Mouse (Mus musculus) liver, adult 2 months (tissue): ENCODE data around the gene Ugp2. TPM values are rescaled to one million over a fixed set of nuclear protein-coding genes. Genes with fewer than 3 reads are reported as not detected.

Experiments
- DNase-seq: peaks from one replicate; pipeline ENCODE4 v3.0.0-alpha.2; 2011; ENCODE audit warnings: low read depth, low spot score; ENCODE audit errors: extremely low read depth
- H3K27ac ChIP-seq: fragments of 200-500 bp; replicated peaks from 2 replicates; pipeline ENCODE4 v1.5.1; 2012; ENCODE audit warnings: low read depth, mild to moderate bottlenecking, control low read depth, inconsistent platforms, low read length; ENCODE audit not compliant: insufficient read depth
- H3K27me3 ChIP-seq: fragments of 200-500 bp; 2 replicates; pipeline ENCODE4 v1.6.1; 2012; ENCODE audit warnings: mild to moderate bottlenecking, moderate library complexity, low read length, inconsistent platforms; ENCODE audit not compliant: control insufficient read depth, insufficient read depth
- H3K36me3 ChIP-seq: fragments of 200-500 bp; 2 replicates; pipeline ENCODE4 v1.6.1; 2012; ENCODE audit warnings: low read length, inconsistent platforms; ENCODE audit not compliant: control insufficient read depth, insufficient read depth
- H3K4me1 ChIP-seq: fragments of 200-500 bp; 2 replicates; pipeline ENCODE4 v1.6.1; 2011; ENCODE audit warnings: low read length; ENCODE audit not compliant: control insufficient read depth, insufficient read depth
- H3K4me3 ChIP-seq: fragments of 200-500 bp; 2 replicates; pipeline ENCODE4 v1.5.1; 2011; ENCODE audit warnings: low read depth, mild to moderate bottlenecking, control low read depth, low read length, moderate library complexity; ENCODE audit not compliant: insufficient read depth
- H3K79me2 ChIP-seq: fragments of 200-500 bp; 2 replicates; pipeline ENCODE4 v1.6.1; 2012; ENCODE audit warnings: inconsistent platforms, mild to moderate bottlenecking, low read length, moderate library complexity; ENCODE audit not compliant: control insufficient read depth, insufficient read depth
- H3K9ac ChIP-seq: fragments of 200-500 bp; 2 replicates; pipeline ENCODE4 v1.6.1; 2012; ENCODE audit warnings: low read depth, mild to moderate bottlenecking, control low read depth, inconsistent platforms, low read length
- CTCF ChIP-seq: fragments of 200-500 bp; IDR thresholded peaks from 2 replicates; pipeline ENCODE4 v1.5.1; 2011; ENCODE audit warnings: low read depth, low read length, control low read depth
- POLR2A ChIP-seq: fragments of 200-500 bp; IDR thresholded peaks from 2 replicates; pipeline ENCODE4 v1.6.1; 2011; ENCODE audit warnings: low read length, control low read depth; ENCODE audit not compliant: insufficient read depth; ENCODE audit errors: extremely low read depth
- WGBS: fragments of 180-500 bp; shearing (Covaris S2); methylation state at CpG from one replicate; pipeline ENCODE4 v1.1.7; 2018; 5-methylcytosine and 5-hydroxymethylcytosine counted together
- polyA plus RNA-seq: library from polyadenylated mRNA; depleted of rRNA; stranded (reverse); fragments of >200 nt; gene quantifications from 2 replicates; pipeline ENCODE4 v1.2.3, GENCODE M21; 2012; rRNA removed
- total RNA-seq: library from RNA; depleted of rRNA; stranded (reverse); fragments of >200 nt; gene quantifications from 2 replicates; pipeline ENCODE4 v1.2.3, GENCODE M21; 2014; rRNA removed

Gene Ugp2
- total and polyA plus RNA-seq, 2 experiments = 26.4 to 425 TPM

DNA sequence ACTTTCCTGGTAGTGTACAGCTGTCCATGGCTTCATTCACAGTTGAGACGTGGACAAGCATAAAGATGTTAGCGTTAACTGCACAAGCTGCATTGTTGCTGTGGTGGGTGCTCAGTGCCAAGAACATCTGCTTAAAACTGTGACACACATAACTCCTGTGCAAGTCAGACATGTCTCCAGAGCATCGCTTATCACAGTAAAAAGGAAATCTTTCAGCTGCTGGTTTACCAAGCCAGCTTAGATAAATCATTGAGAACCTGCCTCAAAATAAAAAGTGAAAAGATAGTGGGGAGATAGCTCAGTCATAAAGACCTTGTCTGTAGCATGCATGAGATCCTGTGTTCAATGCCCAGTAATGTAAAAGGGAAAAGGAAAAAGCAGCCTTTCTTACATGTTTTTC is 84.6 kb downstream of the Ugp2 start:
- WGBS = 82% methylated on average over 3 of the region's 3 CpGs
- peaks cover 3% of the 10 kb centered on the region; the same call in 1 of the 2 replicates for H3K36me3 ChIP-seq
- H3K9ac ChIP-seq = no peak overlapping the region
- no peak for DNase-seq
- no peaks in the 10 kb centered on the region for H3K4me1 ChIP-seq
- no peaks in the 10 kb centered on the region; the same call in 1 of the 2 replicates for H3K79me2 ChIP-seq
- H3K27ac ChIP-seq = no peak overlapping the region
- H3K27me3 ChIP-seq = no peaks in the 10 kb centered on the region
- no peak overlapping the region for H3K4me3 ChIP-seq
- TF ChIP-seq POLR2A (no peak), CTCF (no peak)

GRCm38 (mm10) chr11:21276151-21276550 is 94.8 kb downstream of the Ugp2 start:
- TF ChIP-seq POLR2A (no peak), CTCF (no peak)
- Histone ChIP-seq H3K4me3 (no peak overlapping the region), H3K36me3 (peaks cover 22% of the 10 kb centered on the region), H3K4me1 (no peaks in the 10 kb centered on the region; the same call in 1 of the 2 replicates), H3K9ac (no peak overlapping the region), H3K27ac (no peak overlapping the region), H3K79me2 (no peaks in the 10 kb centered on the region; the same call in 1 of the 2 replicates), H3K27me3 (no peaks in the 10 kb centered on the region)
- no peak for DNase-seq
- WGBS = 91% methylated on average over 2 of the region's 2 CpGs

Other genes with a start within 250 kb of the Ugp2 start
- gene Vps54, start 131.9 kb downstream of the Ugp2 start, total RNA-seq = 37.4 and 39.7 TPM in 2 replicates
- 5.6 TPM in 2 replicates for gene Vps54, start 131.9 kb downstream of the Ugp2 start, polyA plus RNA-seq
- 4.8 TPM in 2 replicates for gene Wdpcp, start 201.0 kb upstream of the Ugp2 start, total RNA-seq
- 0.94 and 1.8 TPM in 2 replicates for gene Wdpcp, start 201.0 kb upstream of the Ugp2 start, polyA plus RNA-seq
- gene Mdh1, start 201.2 kb upstream of the Ugp2 start, total RNA-seq = 1,388 and 1,668 TPM in 2 replicates
- gene Mdh1, start 201.2 kb upstream of the Ugp2 start, polyA plus RNA-seq = 356 and 394 TPM in 2 replicates